ENCODE assay signal across 26 mouse cellular contexts in the genomic region with DNA sequence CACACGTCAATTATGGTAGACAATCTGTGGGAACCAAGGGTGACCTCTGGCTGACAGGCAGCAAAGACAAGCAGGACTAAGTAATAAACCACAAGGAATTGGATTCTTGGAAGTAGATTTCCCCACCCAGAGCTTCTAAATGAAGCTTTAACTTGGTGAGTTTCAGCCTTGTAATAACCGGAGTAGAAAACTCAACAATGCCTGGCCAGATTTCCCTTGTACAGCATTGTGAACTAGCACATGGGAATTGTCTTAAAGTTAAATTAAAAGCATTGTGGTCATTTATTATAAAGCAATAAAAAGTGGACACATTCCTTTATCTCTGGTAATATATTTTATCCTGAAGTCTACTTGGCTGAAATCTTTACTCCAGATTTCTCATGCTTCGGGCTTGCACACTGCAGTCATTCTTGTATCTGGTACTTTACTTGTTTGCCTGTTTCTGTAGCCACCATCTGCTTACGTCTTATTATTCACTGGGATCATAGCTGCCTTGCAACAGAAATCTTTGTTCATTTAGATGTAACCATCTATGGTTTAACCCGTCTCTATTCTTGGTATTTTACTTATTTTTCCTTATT. TPM values are rescaled to one million over a fixed set of nuclear protein-coding genes. Genes with fewer than 3 reads are reported as not detected.
DNase-seq lines count a peak whose midpoint lies in the region; ATAC-seq and TF ChIP-seq lines count a peak whose summit lies in the region.
"Had no signal": no experiment of that assay in that cellular context is flagged by ENCODE, and none has a peak within 500 bp of the region (broad histone marks: within the 10 kb centered on the region; RNA-seq: fewer than 3 reads in every experiment).

No protein-coding gene starts in this region.

- peak; percentile 61 for ATAC-seq in kidney, embryonic 14.5 days (ENCODE audit: low FRiP score, low TSS enrichment)
- no peak for ATAC-seq in lung, embryonic 15.5 days (ENCODE audit: borderline replicate concordance, extremely low read depth, low FRiP score, low TSS enrichment)
- peak; percentile 32; the same call in 1 of the 2 replicates for ATAC-seq in limb, embryonic 14.5 days (ENCODE audit: low FRiP score, low read depth)
- ATAC-seq: midbrain, embryonic 16.5 days; Patski had no signal

- 48% methylated on average over 5 of the region's 5 CpGs for WGBS in kidney, embryonic 14.5 days
- 67% methylated on average over 5 of the region's 5 CpGs for WGBS in lung, embryonic 15.5 days
- WGBS in limb, embryonic 14.5 days: 43% methylated on average over 5 of the region's 5 CpGs

- H3K4me2 ChIP-seq in kidney, embryonic 14.5 days (replicated peaks; ENCODE audit: low read depth, low read length): no peak overlapping the region
- H3K4me2 ChIP-seq in lung, embryonic 15.5 days: no peak overlapping the region
- H3K4me2 ChIP-seq in limb, embryonic 14.5 days (replicated peaks; ENCODE audit: low read depth, low read length, severe bottlenecking): no peak overlapping the region; the same call in 1 of the 2 replicates
- H3K4me2 ChIP-seq: embryonic facial prominence, embryonic 12.5 days; heart, embryonic 15.5 days; hindbrain, embryonic 13.5 days; liver, embryonic 11.5 days; neural tube, embryonic 15.5 days had no signal

- DNase-seq in kidney, postnatal 14 days: no peak
- no peak for DNase-seq in lung, postnatal 10 days
- peak; percentile 83 for DNase-seq in limb, embryonic 14.5 days (ENCODE audit: low spot score)
- no peak for DNase-seq in natural killer cell, adult 2 months (ENCODE audit: low spot score in 2 of 2)
- DNase-seq in cerebellum, postnatal 14 days: no peak
- DNase-seq: adrenal gland, adult 2 months; cerebellum, adult 11 months; cerebellum, adult 9-11 months; heart, postnatal 36 days; kidney, adult 9 months; layer of hippocampus, postnatal 36 days; lung, adult 2 months; right cerebral cortex, adult 18-20 months; thymus, postnatal 25 days had no signal

- H3K9me3 ChIP-seq in kidney, embryonic 14.5 days (ENCODE audit: control insufficient read depth, low read length): no peaks in the 10 kb centered on the region
- no peaks in the 10 kb centered on the region for H3K9me3 ChIP-seq in lung, embryonic 15.5 days
- H3K9me3 ChIP-seq in limb, embryonic 14.5 days (ENCODE audit: control insufficient read depth, low read length): no peaks in the 10 kb centered on the region
- H3K9me3 ChIP-seq: embryonic facial prominence, embryonic 12.5 days; G1E; heart, embryonic 15.5 days; hindbrain, embryonic 13.5 days; midbrain, embryonic 10.5 days; neural tube, embryonic 15.5 days had no signal

- TF ChIP-seq POLR2A in limb, embryonic 14.5 days (IDR thresholded peaks at IDR 0.05; ENCODE audit: borderline replicate concordance, extremely low read depth, insufficient read depth, insufficient read length): no peak

- H3K4me1 ChIP-seq in kidney, embryonic 14.5 days (ENCODE audit: control insufficient read depth, insufficient read depth, low read length): peaks cover 23% of the 10 kb centered on the region
- peaks cover 42% of the 10 kb centered on the region for H3K4me1 ChIP-seq in lung, embryonic 15.5 days
- peaks cover 21% of the 10 kb centered on the region for H3K4me1 ChIP-seq in limb, embryonic 14.5 days (ENCODE audit: control insufficient read depth, insufficient read depth, low read length)

- H3K9ac ChIP-seq in kidney, embryonic 14.5 days (ENCODE audit: low read depth, low read length): no peak overlapping the region
- no peak overlapping the region for H3K9ac ChIP-seq in lung, embryonic 15.5 days
- no peak overlapping the region for H3K9ac ChIP-seq in limb, embryonic 14.5 days (ENCODE audit: low read depth, low read length, severe bottlenecking)
- H3K9ac ChIP-seq: embryonic facial prominence, embryonic 12.5 days; heart, embryonic 15.5 days; hindbrain, embryonic 13.5 days; neural tube, embryonic 15.5 days had no signal

- H3K36me3 ChIP-seq in kidney, embryonic 14.5 days (ENCODE audit: control insufficient read depth, insufficient read depth, low read length): no peaks in the 10 kb centered on the region
- no peaks in the 10 kb centered on the region for H3K36me3 ChIP-seq in lung, embryonic 15.5 days
- H3K36me3 ChIP-seq in limb, embryonic 14.5 days (ENCODE audit: control insufficient read depth, insufficient read depth, low read length): no peaks in the 10 kb centered on the region
- H3K36me3 ChIP-seq: embryonic facial prominence, embryonic 12.5 days; G1E; heart, embryonic 15.5 days; hindbrain, embryonic 13.5 days; midbrain, embryonic 10.5 days; neural tube, embryonic 15.5 days had no signal

- H3K27me3 ChIP-seq in kidney, embryonic 14.5 days (ENCODE audit: control insufficient read depth, insufficient read depth, low read length): no peaks in the 10 kb centered on the region
- H3K27me3 ChIP-seq in lung, embryonic 15.5 days: no peaks in the 10 kb centered on the region
- no peaks in the 10 kb centered on the region for H3K27me3 ChIP-seq in limb, embryonic 14.5 days (ENCODE audit: control insufficient read depth, insufficient read depth, low read length)
- H3K27me3 ChIP-seq: CH12.LX; embryonic facial prominence, embryonic 12.5 days; heart, embryonic 15.5 days; hindbrain, embryonic 13.5 days; neural tube, embryonic 15.5 days had no signal

- H3K4me3 ChIP-seq in kidney, embryonic 14.5 days (ENCODE audit: low read length): no peak overlapping the region
- no peak overlapping the region for H3K4me3 ChIP-seq in lung, embryonic 15.5 days
- H3K4me3 ChIP-seq in limb, embryonic 14.5 days (replicated peaks; ENCODE audit: low read length): no peak overlapping the region
- H3K4me3 ChIP-seq: embryonic facial prominence, embryonic 12.5 days; heart, embryonic 15.5 days; hindbrain, embryonic 13.5 days; midbrain, embryonic 10.5 days; neural tube, embryonic 15.5 days had no signal

- H3K27ac ChIP-seq in kidney, embryonic 14.5 days (ENCODE audit: low read depth, low read length): peak overlapping the region; percentile 83
- H3K27ac ChIP-seq in lung, embryonic 15.5 days: peak overlapping the region; percentile 46; the same call in 1 of the 2 replicates
- no peak overlapping the region for H3K27ac ChIP-seq in limb, embryonic 14.5 days (replicated peaks; ENCODE audit: low read depth, low read length)
- H3K27ac ChIP-seq: embryonic facial prominence, embryonic 12.5 days; heart, embryonic 15.5 days; hindbrain, embryonic 13.5 days; neural tube, embryonic 15.5 days had no signal

RNA-seq across cellular contexts. Expression of a gene that starts 8.4 kb away (rescaled TPM):
- 2,297 and 2,617 TPM in 2 replicates for polyA plus RNA-seq in kidney, embryonic 14.5 days (2014; fragmentation: Nextera tagmentation; extraction: Ambion mirVana)
- polyA plus RNA-seq in lung, embryonic 15.5 days (2015; fragmentation: Nextera tagmentation; extraction: Ambion mirVana): 1,436 and 1,497 TPM in 2 replicates
- 3,348 and 4,195 TPM in 2 replicates for polyA plus RNA-seq in limb, embryonic 14.5 days (2012; rRNA removed)
- 2,178 and 2,321 TPM in 2 replicates for polyA plus RNA-seq in limb, embryonic 14.5 days (2014; fragmentation: Nextera tagmentation; extraction: Ambion mirVana)

RNA-seq across cellular contexts. Expression of a gene that starts 21.4 kb away (rescaled TPM):
- polyA plus RNA-seq in kidney, embryonic 14.5 days (2014; fragmentation: Nextera tagmentation; extraction: Ambion mirVana): 31.2 and 31.8 TPM in 2 replicates
- polyA plus RNA-seq in lung, embryonic 15.5 days (2015; fragmentation: Nextera tagmentation; extraction: Ambion mirVana): 12.1 and 13.0 TPM in 2 replicates
- polyA plus RNA-seq in limb, embryonic 14.5 days (2012; rRNA removed): 44.3 and 48.5 TPM in 2 replicates
- 41.1 and 50.9 TPM in 2 replicates for polyA plus RNA-seq in limb, embryonic 14.5 days (2014; fragmentation: Nextera tagmentation; extraction: Ambion mirVana)
